Mouse (Mus musculus) leukemia stem cell, adult 10-12 weeks (primary cell): Measurements from ENCODE around the gene Dnaic1. TPM values are rescaled to one million over a fixed set of nuclear protein-coding genes. Genes with fewer than 3 reads are reported as not detected.

Source experiments
- polyA plus RNA-seq: library from polyadenylated mRNA; stranded (reverse); fragments of >175 nt; gene quantifications from 2 replicates; pipeline ENCODE4 v1.2.3, GENCODE M21; 2012; ENCODE audit warnings: low replicate concordance

Gene Dnaic1
- not detected in 2 replicates for polyA plus RNA-seq

GRCm38 (mm10) chr4:41569411-41569885 is at the start of gene Dnaic1, which contains the start of gene Fam219a:
Dnaic1 (plus strand) TSS chr4:41569775.
Fam219a (minus strand) TSS chr4:41569538.

DNA sequence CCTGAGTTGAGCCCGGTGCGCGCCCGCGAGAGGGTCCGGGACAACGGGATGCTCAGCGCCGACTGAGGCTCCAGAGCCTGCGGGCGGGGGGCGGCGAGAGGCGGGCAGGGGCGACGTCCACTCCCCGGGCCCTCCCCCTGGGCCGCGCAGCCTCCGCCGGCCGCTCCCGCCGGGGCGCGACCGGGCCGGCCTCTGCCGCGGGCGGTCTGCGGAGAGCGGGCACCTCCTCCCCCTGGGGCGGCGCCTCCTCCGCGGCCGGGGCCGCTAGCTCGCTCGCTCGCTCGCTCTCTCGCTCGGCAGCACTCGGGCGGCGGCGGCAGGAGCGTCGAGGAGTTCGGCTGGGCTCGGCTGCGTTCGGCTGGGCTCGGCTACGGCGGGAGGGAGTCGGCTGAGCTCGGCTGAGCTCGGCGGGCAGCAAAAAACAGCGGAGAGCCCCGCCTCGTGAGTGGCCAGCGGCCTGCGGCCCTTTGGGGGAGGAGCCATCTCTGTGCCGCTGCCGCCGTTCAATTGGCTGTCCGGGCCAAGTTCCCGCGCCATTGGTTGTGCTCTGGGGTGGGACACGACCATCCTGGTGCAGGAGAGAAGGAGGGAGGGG is 70.4 kb downstream of the Dnaic1 start, which contains the start of gene Enho:
Gene Enho (minus strand): TSS at position 412 of the 595 bp plus-strand sequence.

Other genes starting within 250 kb of the Dnaic1 start
- gene Ubap1, start 220.8 kb upstream of the Dnaic1 start, polyA plus RNA-seq: 11.0 and 19.1 TPM in 2 replicates
- 2.5 and 6.9 TPM in 2 replicates for gene Kif24, start 104.9 kb upstream of the Dnaic1 start, polyA plus RNA-seq
- gene Nudt2, start 104.6 kb upstream of the Dnaic1 start, polyA plus RNA-seq: 8.1 TPM in 1 of 2 replicates, not detected in the other
- 0.07 and 0.09 TPM in 2 replicates for gene AI464131, start 66.7 kb upstream of the Dnaic1 start, polyA plus RNA-seq
- gene 1110017D15Rik, start 52.4 kb upstream of the Dnaic1 start, polyA plus RNA-seq: not detected in 2 replicates
- 13.1 and 23.3 TPM in 2 replicates for gene Fam219a, start 237 bp upstream of the Dnaic1 start, polyA plus RNA-seq
- gene Enho, start 70.5 kb downstream of the Dnaic1 start, polyA plus RNA-seq: 0.56 and 1.2 TPM in 2 replicates
- gene Cntfr, start 127.3 kb downstream of the Dnaic1 start, polyA plus RNA-seq: 1.5 and 3.0 TPM in 2 replicates
- gene Il11ra1, start 130.2 kb downstream of the Dnaic1 start, polyA plus RNA-seq: 3.5 and 11.0 TPM in 2 replicates
- gene Rpp25l, start 143.8 kb downstream of the Dnaic1 start, polyA plus RNA-seq: 83.7 and 109 TPM in 2 replicates
- gene Dctn3, start 153.4 kb downstream of the Dnaic1 start, polyA plus RNA-seq: 55.0 and 127 TPM in 2 replicates
- gene Arid3c, start 161.4 kb downstream of the Dnaic1 start, polyA plus RNA-seq: not detected in 2 replicates
- gene Galt, start 185.5 kb downstream of the Dnaic1 start, polyA plus RNA-seq: 8.2 and 24.0 TPM in 2 replicates
- gene Sigmar1, start 186.4 kb downstream of the Dnaic1 start, polyA plus RNA-seq: 29.1 and 58.6 TPM in 2 replicates
- 0.52 and 0.55 TPM in 2 replicates for gene Ccl27a, start 204.5 kb downstream of the Dnaic1 start, polyA plus RNA-seq